Mouse (Mus musculus) kidney, adult 11 months (tissue): Measurements from ENCODE around the gene Ing1.
A peak's percentile ranks its signal among the peaks of the same experiment; 100 is the strongest.
"Not testable (repeated sequence)": the region's sequence is repeated elsewhere in the genome, so short reads cannot be mapped to it uniquely, and the experiment has no call there.

ENCODE experiments used
- DNase-seq: peaks from one replicate; pipeline ENCODE4 v3.0.0; 2022

Ing1 gene

DNA sequence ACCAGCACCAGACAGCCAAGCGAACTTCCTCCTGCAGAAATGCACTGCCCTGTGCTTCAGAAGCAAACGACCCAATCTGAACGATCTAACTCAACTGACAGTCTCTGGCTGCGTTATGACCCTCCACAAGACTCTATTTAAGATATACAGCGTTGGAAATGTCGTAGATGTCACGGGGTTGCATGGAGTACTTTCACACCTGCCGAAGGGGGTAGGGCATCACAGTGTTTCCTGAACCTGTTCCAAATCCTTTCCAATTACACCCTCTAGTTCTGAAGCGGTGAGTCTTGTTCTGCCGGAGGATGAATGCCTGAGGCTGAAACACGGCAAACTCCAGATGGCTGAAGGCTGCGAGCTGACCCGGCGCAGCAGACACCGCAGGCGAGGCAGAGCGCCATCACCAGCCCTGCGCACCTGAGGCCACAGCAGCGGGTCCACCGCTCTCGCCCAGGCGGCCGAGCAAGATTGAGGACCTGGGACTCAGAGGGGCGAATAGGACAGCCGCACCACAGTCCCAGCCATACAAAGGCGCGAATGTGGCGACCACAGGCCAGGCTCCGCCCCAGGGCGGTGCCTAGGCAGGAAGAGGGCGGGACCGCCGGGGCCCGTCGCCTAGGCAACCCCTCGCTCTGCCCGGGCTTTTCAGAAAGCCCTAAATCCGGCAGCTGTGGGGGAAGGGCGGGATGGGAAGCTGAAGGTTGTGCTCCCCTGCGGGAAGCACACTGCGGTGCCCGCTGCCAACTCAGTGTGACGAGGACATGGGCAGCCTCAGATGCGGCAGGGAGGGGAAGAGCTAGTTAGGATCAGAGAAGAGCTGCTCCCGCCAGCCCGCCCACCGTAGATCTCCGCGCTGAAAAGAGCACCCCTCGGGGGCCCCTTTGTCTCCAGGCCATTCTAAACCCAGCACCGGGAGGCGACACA lies at the start of gene Ing1:
TSS of gene Ing1 (plus strand) at position 773 of the 921 bp plus-strand sequence.
- peak; percentile 95 for DNase-seq

DNA sequence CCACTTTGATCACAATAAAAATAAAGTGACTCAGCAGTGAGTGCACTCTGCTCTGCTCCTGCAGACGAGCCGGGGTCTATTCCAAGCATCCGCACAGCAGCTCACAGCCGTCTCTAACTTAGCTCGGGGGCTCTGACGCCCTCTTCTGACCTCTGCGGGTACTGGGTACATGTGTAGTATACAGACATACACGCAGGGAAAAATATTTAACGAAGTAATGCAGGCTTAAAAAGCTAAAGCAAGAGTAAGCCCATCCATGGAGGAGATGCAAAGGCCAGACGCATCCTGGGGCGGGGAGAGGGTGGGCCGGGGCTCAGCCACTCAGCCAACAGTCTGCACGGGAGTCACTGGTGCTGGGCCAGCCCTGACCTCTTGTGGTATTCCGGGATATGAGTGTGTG lies 49.3 kb upstream of the Ing1 start:
- no peak for DNase-seq

DNA sequence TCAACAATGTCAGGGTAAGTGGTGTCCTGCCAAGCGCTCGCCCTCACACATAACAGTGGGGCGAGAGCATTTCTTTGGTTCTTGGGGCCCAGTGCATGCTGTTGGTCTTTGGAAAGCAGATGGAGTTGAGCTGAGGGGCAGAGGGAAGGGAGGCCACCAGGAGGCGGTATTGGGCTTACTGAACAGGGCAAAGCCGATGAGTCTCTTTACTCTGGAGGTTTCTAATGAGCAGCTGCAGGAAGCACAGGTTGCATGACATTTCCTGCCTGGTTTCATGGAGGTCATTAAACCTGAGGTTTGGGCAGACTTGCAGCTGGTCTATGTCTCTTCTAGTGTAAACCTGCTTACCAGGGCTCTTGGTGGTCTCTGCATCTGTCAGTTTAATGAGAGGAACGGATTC lies 48.6 kb upstream of the Ing1 start:
- peak; percentile 37 for DNase-seq

DNA sequence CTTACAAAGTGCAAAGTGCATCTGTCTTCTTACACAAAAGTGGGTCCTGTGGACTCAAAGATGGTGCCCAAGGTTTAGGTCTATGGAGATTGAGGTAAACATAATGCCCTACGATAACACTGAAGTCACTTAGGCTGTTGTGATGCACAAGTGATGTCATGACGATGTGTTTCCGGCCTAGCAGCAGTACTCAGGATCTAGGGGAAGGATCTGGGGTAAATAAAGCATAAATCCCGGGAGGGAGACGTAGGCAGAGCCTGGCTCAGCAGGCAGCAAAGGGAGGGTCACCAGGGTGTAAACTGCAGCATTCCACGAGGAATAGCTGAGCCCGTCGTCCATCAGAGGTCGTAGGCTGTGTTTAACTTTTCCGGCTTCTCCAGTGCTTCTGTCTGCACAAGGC lies 46.5 kb upstream of the Ing1 start:
- no peak for DNase-seq

DNA sequence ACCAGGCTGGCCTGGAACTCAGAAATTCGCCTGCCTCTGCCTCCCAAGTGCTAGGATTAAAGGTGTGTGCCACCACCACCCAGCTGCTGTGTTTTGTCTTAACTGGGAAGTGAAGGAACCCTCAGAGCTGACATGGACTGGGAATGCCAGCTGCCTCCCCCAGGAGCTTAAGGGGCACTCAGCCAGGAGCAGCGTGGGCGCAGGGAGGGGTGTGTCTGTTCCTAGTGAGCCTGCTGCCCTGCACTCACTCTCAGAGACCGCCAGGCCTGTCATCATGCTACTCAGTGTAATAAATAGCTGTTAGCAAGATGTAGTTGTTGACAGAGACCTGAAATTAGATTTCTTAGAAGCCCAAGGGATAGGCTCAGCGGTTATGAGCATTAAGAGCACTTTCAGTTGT lies 44.4 kb upstream of the Ing1 start:
- no peak for DNase-seq

DNA sequence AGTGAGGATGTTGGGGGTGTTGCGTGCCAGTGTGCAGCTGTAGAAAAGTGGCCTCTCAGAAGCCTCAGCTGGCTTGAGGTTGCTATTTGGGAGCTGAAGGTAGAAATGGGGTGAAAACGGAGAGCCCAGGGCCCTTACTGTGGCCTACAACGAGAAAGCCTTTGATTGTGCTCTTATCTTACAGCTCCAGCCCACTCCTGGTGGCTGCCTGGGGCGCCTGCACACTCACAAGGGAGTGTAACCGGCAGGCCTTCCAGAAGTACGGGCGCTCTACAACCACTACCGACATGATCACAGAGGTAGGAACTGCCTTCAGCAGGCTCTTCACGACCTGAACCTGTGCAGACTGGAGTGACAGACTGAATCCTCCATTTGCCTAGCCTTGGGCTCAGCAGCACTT lies 42.7 kb upstream of the Ing1 start:
- DNase-seq, result no peak

DNA sequence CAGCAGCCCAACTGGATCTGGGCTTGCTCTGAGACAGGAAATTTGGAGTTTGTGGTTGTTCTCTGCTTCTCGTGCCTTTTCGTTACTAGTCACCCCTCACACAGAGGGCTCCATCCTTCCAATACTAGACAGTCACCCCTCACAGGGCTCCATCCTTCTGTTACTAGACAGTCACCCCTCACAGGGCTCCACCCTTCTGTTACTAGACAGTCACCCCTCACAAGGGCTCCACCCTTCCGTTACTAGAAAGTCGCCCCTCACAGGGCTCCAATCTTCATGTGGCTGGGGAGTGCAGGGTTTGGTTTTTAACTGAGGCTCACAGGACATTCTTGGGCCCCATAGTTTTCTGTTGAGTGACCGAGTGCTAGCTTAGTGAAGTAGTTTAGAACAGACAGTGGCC lies 42.1 kb upstream of the Ing1 start:
- no peak for DNase-seq

DNA sequence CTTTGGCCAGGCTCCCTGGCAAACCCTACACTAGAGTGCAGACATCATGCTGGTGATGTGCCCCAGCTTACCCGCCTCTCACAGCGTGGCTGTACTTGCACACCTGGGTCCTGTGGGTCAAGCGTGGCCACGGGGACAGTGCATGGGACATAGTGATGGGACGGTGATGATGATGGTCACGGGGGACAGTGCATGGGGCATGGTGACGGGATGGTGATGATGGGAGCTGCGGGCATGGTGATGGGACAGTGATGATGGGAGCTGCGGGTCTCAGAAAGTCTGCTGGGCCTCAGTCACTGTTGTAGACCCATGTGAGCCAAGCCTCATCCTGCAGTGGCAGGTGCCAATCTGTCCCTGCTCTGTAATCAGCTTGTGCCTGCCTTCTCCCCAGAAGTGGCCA lies 39.1 kb upstream of the Ing1 start:
- DNase-seq, result no peak

DNA sequence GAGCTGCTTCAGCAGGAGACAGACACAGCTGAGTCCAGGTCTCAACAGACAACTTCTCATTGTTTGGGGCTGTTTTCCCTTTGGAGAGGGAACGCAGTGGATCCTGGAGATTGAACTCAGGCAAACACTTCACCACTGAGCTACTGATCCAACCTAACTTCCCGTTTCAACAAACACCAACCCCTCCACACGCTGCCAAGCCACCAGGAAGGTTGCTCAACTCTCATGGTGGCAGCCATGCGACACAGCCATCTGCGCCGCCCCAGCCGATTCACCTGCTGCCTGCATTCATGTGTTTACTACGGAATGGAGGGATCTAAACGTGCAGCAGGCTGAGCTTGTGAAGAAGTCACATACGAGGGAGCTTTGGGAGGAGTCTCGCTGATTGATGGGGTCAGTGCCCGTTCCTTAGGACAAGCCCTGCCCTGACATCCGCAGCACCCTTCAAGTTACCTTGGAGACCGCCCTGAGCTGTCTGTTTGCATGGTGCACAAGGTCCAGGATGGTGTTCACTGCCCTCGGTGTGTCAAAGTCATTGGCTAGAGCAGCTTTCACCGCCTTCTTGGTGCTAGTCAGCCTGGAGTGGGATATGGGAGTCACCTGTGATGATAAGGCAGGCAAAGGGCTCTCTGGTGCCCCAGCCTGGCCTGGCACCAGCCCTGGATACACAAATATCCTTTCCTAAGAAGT lies 37.9 kb upstream of the Ing1 start:
- DNase-seq, result no peak

DNA sequence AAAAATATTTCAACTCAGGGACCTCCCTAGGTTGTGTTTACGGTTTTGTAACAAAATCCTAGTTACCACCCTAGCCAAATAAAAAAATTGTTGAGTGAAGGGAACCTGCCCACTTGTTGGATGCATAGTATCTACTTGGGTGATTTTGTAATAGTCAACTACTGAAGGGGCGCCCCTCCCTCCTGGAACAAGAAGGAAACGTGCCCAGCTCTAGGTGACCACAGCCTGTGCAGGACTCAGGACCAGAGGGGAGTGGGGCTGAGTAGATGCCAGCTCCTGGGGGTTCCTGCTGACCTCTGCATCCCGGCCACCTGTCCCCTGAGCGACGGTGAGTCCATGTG lies 37.3 kb upstream of the Ing1 start:
- no peak for DNase-seq

DNA sequence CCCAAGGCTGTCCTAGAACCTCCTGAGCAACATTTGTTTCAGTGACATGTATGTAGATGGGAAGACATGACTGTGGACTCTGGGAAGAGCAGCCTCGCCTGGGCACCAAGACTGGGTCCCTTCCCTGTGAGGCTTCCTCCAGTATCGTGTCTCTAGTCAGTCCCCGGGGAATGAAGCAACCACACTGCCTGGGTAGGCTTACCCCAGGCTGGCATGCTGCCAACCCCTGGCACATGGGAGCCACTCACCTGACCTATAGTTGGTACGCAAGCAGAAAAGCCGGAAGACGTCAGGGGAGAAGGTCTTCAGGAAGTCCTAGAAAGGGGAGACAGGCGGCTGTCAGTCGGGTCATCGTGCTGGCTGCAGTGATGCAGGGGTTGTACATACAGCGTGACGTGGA lies 36.7 kb upstream of the Ing1 start:
- DNase-seq, result no peak

DNA sequence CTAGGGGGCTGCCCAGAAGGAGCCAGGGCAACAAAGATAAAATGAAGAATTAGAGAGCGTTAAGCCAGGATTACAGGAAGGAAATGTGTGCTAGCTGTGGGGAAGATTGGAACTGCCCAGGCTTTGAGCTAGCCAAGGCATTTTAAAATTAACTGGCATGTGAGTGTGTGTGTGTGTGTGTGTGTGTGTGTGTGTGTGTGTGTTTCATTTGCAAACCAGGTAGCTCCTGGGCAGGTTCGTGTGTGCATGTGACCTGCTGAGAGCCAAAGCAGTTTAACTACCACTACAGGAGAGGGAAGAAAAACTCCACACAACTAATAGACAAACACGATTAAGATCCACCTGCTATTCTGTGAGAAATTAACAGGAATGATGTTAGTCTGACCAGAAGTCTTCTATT lies 32.0 kb upstream of the Ing1 start:
- DNase-seq, result peak; percentile 33

DNA sequence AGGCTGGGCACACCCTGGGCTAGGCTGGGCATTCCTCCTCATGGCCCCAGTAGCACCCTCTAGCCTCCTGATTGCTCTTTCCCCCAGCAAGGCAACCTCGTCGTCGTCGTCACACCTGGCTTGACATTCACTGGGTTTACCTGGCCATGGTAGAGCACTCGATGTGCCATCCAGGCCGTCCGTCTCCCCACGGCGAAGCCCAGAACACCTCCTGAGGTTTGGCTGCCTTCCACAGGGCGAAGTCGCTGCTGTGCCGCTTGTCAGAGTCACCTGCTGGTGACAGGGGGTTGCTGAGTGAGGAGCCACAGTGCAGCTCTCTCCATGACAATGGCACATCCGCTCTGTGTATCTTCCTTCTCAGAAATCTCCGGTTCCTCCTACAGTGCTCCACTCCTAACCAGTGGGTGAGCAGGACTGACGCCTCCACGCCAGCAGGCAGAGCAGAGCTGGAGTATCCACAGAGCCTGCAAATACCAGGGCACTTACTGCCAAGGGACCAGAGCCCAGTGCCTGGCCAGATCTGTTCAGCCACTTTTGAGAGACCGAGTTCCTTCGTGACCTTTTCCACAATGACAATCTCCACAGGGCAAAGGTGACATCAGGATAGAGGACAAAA lies 25.1 kb upstream of the Ing1 start:
- DNase-seq, result peak; percentile 19

DNA sequence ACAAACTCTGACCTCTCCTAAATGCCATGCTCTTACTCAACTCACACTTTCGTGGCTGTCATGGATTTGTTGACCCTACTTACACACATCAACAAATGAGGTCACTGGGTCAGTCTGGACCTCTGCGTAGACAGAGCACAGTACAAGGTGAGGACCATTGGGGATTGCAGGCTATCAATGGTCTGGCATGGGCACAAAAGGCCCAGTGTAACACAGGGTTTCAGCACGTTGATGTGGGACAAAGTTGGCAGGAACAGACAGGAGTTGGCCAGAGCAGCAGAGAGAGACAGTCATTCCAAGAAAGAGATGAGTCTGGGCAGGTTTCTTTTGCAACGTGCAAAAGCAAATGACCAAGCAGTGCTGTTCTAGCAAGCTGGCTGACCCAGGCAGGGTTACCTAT lies 24.5 kb upstream of the Ing1 start:
- no peak for DNase-seq

DNA sequence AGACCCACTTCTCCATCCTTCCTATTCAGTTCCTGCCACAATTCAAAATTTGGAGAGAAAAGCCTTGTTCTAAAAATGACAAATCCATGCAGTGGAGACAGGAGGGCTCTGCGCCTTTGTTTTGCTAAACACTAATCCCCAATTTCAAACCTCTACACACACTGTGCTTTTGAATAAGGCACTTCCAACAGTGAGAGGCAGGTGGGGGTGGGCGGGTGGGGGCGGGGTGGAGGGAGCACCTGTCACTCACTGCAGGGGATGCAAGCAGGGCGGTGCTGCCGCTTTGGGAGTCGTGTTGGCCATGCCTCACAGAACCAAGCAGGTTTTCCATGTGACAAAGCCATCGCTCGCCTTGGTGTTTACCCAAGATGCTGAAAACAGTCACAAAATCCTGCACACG lies 20.9 kb upstream of the Ing1 start:
- no peak for DNase-seq

DNA sequence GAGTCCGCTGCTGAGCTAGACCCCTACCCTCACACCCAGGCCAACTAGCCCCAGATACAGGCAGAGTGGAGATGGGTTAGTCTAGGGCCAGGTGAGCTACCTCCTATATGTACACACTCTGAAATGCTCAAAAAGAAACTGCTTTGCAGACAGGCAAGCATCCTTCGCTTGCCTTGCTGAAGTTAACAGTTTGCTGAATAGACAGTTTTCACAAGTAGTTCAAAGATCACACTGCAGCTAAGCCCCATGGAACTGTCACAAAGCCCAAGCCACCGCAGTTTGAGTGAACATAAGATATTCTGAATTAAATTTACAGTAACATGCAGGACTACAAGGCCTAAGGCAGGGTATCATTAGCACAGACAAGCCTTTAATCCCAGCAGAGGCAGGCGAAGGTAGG lies 16.3 kb upstream of the Ing1 start:
- no peak for DNase-seq

DNA sequence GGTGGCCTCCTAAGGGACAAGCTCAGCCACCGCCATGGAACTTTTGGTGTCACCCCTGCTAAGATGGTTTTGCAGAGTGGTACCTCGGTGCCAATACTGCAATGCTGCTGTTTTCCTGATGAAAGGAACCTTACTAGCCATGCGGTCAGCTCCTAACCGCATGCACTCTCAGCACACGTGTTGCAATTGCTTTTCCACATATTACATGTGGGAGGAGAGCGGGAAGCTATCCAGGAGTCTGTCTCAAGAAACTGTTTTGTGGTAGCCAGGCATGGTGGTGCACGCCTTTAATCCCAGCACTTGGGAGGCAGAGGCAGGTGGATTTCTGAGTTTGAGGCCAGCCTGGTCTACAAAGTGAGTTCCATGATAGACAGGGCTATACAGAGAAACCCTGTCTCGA lies 15.2 kb upstream of the Ing1 start:
- DNase-seq, result no peak

DNA sequence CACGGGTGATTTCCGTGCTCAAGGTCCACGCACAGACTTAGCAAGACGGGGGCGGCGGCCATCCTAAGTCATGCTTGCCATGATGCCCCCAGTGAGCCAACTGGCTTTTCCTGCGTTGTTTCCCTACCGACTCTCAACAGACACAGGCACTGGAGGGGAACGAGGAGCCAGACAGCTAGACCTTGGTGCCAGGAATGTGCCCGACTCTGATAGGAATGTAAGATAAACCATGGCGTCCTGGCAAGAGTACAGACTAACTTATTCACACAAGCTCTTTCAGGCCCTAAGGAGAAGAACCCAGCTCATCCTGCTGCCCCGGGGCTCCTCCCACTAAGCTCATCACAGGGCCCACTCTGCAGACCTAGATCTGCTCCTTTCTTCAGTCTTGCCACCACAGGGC lies 13.3 kb upstream of the Ing1 start:
- peak; percentile 46 for DNase-seq

DNA sequence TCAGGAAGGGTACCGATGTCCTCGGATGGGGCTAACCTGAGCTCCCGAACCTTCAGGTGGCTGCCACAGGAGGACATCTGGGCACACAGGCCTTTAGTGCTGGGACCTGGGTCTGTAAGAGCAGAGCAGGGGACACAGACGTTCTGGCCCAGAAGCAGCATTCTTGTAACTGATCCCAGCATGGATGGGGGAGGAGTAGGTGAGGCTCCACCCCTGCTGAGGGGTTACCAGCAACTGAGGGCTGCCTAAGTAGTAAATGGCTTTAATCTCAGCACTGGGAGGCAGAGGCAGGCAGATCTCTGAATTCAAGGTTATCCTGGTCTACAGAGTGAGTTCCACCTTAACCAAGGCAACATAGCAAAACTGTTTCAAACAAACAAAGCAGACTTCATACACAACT lies 12.5 kb upstream of the Ing1 start:
- no peak for DNase-seq

DNA sequence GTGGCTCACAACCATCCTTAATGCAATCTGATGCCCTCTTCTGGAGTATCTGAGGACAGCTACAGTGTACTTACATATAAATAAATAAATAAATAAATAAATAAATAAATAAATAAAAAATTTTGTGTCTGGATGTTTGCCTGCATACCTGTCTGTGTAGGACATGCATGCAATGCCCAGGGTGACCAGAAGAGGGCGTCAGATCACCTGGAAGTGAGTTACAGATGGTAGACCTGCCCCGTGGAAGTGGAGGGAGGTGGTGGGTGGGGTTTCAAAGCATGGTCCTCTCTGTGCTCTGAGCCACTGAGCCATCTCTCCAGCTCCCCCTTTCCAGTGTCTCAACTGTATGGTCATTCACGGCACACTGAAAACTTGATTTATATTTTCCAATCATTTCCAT lies 11.0 kb upstream of the Ing1 start:
- peak; percentile 46 for DNase-seq

DNA sequence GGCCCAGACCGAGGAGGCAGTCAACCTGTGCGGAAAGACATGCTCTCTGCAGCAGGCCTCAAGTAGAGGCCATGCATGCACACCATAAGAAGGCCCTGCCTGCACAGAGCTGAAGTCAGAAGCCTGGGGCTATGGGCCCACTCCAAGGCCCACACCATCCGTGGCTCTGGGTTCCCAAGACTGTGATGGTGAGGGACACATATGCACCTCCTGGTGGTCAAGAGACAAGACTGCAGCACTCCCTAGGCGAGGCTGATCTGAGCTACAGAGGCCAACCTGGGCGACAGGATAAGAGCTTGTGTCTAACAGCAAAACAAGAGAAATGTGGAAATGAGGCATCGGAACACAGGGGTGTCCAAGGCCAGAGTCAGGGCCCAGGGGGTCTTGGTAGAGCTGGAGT lies 8.3 kb upstream of the Ing1 start:
- no peak for DNase-seq

DNA sequence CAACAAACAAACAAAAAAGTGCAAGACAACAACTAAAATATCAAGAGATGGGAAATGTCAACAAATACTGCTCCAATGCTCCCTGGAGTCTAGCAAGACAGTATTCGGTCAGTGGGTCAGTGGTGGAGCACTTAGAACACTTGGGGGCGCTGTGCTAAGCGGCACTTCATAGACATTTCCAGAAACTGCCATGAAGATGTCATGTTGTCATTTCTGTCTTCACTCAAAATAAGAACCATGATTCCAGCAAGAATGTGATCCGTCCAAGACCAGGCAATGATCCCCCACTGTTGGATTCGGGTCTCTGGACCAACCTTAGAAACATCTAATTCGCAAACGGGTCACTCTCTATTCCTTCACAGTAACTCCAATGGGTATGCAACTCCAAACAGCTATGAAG lies 5.7 kb upstream of the Ing1 start:
- DNase-seq, result no peak

DNA sequence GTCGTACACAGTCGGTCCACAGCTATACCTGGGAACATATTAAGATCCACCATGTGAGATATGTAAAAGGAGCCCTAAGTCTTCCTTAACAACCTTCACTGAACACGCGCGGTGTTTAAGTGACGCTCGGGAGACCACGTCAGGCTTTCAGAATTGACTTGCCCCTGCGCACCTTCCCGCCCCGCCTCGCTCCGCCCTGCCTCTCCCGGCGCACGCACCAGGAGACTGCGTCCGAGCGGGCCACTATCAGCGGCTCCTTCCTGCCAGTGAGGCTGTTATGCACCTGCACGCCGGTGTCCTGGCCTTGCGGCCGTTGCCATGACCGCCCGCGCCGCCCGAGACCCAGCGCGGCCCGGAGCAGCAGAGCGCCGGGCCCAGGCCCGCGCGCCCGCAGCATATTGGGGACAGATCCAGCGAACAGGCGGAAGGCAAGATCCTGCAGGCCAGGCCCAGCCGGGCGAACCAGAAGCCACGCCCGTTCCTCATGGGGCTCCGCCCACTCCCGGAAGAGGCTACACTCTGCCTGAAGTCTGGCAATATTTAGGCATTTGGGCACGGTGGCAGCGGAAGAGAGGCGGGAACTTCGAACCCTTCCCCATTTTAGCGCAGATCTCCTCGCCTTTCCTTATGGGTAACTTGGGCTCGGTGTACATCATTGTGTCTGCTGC lies 5.0 kb upstream of the Ing1 start, which contains the start of gene Cars2:
TSS of gene Cars2 (minus strand) at position 503 of the 668 bp plus-strand sequence.
- DNase-seq, result peak; percentile 94

DNA sequence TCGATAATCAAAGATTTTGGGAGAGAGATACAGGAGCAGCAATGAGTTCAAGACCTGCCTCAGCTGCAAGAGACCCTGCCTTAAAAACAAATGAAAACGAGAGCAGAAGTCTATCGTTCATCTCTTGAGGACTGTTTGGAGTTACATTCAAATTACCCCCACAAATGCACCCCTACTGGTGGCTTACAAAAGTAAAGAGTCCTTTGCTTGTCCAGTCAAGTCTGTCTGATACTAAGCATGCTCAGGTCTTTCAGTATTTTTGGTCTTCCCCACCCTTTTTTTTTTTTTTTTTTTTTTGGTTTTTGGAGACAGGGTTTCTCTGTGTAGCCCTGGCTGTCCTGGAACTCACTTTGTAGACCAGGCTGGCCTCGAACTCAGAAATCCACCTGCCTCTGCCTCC lies 3.9 kb upstream of the Ing1 start:
- DNase-seq, result not testable (repeated sequence)
